Mouse (Mus musculus) heart, postnatal 36 days (tissue): Measurements from ENCODE around the gene Rasgrp3. TPM values are rescaled to one million over a fixed set of nuclear protein-coding genes. Genes with fewer than 3 reads are reported as not detected.
A peak's percentile ranks its signal among the peaks of the same experiment; 100 is the strongest.
"Not testable (repeated sequence)": the region's sequence is repeated elsewhere in the genome, so short reads cannot be mapped to it uniquely, and the experiment has no call there.

Experiments
- DNase-seq, 2 experiments: peaks; one replicate each; pipeline ENCODE4 v3.0.0; 2021 to 2022
- intact Hi-C: fragments of 180-260 bp; cut with DNase I; formaldehyde crosslinking; loops from one replicate; pipeline ENCODE4 v1.15.1; 2025
- total RNA-seq, 2 experiments: library from RNA; stranded (reverse); gene quantifications; 2 replicates each; pipeline ENCODE4 v1.2.3; 2021

Rasgrp3 gene
- 10 to 100 TPM; 23.3 TPM for total RNA-seq

DNA sequence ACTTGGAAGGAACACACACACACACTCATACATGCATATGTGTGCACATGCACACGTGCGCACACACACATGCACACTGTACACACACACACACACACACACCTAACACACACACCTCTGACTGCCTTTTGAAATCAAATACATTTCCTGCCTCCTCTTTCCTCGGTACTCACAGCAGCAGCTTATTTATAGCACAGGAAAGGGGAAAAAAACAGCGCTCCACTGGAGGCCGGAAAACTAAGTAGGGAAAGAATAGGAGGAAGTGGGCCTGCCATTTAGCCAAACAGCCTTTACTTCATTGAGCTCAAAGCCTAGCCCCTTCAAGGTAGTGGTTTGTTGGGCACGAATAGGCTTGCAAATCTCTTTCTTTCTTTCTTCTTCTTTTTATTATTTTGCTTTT lies at the start of gene Rasgrp3:
Rasgrp3 (plus strand) TSS at position 298 of the 400 bp plus-strand sequence.
- DNase-seq: peak; percentile 28 to 37
- intact Hi-C loops: no loop called here

DNA sequence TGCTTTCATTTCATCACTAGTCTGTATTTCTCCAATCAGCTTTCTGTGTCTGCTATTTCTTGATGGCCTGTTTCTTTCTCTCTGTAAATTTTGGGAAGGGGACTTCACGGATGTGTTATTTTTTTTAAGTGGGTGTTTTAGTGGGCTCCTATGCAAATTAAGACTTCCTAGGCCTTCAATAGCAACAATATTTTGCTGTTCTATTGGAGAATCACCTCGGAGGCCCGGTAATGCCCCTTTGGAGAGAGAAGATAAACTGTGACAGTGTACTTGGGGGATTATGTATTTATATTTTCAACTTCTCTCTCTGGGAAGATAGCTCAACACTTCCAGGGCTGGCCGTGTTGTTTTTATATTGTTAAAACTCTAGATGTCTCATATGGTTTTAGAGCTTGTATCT lies 47.3 kb upstream of the Rasgrp3 start:
- no peak for DNase-seq
- intact Hi-C loops: loop anchor here (10.0 kb wide), 2 partner anchors 384 to 574 kb away; partner anchors contain the start of gene Ltbp1

- no peak for DNase-seq
- intact Hi-C loops: no loop called here
These were observed 45.6 kb upstream of the Rasgrp3 start for GRCm38 (mm10) chr17:75390142-75390541.

DNA sequence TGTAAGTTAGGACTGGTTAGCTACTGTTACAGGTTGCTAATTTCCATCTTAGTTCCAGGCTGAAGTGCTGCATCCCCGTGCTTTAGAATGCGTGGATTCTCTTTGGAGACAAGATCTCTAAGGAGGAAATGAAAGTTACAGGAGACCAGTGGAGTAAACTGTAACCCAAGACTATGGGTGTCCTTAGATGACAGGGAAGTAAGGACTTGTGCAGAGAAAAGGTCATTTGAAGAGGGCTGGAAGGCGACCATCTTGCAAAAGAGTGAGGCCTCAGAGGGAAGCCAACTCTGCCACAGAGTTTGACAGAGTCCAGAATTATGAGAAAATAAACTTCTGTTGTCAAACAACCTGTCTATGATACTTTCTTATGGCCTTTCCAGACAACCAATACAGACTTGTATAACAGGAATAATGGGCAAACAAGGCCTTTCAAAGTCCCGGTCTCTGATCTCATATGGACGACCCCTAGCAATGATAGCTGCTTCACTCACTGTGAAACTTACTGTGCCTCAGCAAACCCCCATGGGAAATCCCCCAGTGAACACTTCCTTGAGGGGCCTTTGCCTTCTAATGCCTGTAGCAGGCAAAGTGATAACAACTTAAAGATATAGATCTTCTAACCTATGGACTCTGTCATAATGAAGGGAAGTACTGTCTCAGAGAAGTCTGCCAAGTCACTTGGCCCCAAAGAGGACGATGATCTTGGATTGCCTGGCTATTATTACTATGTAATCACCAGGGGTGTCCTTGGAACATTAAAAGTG lies 44.1 kb upstream of the Rasgrp3 start:
- no peak for DNase-seq
- intact Hi-C loops: no loop called here

DNA sequence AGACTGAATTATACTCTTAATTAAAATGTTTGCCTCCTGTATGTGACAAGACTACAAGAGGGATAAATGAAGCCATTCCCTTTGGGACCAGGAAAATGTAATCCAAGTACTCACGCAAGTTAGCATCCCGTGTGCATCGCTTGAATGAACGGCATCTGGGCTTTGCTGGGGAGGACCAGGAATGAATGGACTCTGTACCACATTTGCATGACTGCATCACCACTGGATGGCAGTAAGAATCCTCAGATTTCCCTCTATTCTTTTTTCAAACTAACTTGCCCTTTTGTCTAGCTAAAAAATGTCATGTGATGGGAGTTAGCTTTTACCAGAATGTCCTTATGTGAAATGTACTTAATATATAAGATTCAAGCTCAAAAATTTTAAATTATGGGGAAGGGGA lies 29.3 kb upstream of the Rasgrp3 start:
- intact Hi-C loops: loop anchor here (10.0 kb wide), 1 partner anchor 128 kb away; no protein-coding TSS in a partner anchor
- no peak for DNase-seq

DNA sequence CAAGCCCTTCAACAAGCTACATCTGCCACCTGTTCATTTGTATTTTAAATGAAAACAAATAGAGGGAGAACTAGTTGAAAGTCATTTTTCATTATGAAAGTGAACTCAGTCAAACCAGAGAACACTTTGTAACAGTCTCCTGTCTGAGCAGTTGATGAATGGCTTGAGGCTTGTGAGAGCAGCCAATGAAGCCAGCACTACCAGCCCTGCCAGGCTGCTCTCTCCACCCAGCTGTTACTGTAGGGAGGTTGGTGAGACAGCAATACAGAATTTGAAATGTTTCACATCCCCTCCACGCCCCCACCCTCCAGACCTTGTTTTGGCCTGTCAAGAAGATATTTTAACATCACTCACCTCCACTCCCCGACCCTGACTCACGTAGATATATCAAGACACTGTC lies 18.8 kb upstream of the Rasgrp3 start:
- intact Hi-C loops: no loop called here

DNA sequence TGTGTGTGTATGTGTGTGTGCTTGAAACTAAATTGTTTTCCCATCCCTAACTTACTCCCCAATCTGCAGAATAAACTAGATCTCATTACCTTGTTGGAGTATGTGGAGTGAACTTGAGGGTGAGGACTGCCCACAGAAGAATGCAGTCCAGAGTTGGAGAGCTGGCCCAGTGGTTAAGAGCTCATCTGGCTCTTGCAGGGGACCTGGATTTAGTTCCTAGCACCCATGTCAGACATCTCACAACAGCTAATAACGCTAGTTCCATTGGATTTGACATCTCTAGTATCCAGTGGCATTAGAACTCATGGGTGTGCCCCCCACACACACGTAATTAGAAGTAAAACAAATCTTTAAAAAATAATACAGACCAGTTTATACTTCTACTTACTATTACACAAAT lies 1.5 kb upstream of the Rasgrp3 start:
- intact Hi-C loops: no loop called here
- DNase-seq: no peak

More for the DNA sequence above, 18.8 kb upstream of the Rasgrp3 start:
- DNase-seq: no peak

DNA sequence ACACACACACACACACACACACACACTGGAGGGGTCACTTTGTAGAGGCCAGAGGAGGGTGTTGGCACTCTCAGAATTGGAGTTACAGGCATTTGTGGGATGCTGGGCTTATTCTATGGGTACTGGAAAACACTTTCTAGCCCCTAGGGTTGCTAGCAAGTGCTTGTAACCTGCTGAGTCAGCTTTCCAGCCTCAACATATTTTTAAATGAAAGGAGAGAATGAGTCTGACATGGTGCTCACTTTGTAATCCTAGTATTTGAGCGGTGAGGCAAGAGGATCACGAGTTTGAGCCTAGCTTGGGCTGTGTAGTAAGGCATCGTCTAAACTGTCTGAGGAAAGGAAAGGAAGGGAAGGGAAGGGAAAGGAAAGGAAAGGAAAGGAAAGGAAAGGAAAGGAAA lies 825 bp upstream of the Rasgrp3 start:
- DNase-seq: no peak
- intact Hi-C loops: no loop called here

DNA sequence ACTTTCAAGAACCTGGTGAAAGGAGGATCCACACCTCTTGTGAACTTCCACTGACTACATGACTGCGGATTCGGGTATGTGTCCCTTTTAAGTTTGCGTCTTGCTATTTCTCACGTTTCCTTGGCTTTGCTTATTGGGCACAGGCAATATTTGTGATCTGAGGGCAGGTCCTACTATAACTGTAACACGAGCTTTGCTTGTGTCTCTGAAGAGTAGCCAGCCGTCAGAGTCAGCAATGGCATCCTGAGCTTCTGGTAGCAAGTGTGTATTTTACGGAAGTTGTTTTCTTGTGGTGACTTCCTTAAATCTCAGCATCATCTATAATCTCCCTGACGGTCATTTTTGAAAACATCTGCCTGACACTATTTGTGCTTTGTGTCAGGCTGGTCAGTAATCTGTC lies 399 bp downstream of the Rasgrp3 start:
- peak in 1 of 2 experiments; percentile 18 for DNase-seq
- intact Hi-C loops: no loop called here

DNA sequence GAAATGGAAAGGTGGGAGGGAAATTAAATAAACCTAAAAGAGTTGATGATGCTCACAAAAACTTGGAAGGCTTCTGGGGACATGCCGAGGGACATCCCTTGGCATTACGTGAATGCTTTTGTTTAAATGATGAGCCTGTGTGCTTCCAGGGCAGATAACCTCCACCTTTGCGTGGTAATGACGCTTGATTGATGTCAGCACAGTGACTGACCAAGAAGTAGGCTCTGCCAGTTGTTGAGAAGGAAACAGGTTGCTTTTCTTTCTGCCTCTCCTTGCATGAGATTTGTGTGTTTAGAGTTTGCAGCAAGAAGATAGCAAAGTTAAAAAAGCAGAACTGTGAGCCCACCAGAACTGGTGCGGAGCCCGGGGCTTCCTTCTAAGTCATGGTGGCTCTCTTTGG lies 1.1 kb downstream of the Rasgrp3 start:
- intact Hi-C loops: no loop called here
- no peak for DNase-seq

- intact Hi-C loops: no loop called here
- DNase-seq: peak in 1 of 2 experiments; percentile 14
These were observed 1.6 kb downstream of the Rasgrp3 start for GRCm38 (mm10) chr17:75437239-75437750.

GRCm38 (mm10) chr17:75438162-75438561 lies 2.5 kb downstream of the Rasgrp3 start:
- intact Hi-C loops: no loop called here
- DNase-seq: no peak

GRCm38 (mm10) chr17:75439062-75439461 lies 3.4 kb downstream of the Rasgrp3 start:
- no peak for DNase-seq
- intact Hi-C loops: no loop called here

DNA sequence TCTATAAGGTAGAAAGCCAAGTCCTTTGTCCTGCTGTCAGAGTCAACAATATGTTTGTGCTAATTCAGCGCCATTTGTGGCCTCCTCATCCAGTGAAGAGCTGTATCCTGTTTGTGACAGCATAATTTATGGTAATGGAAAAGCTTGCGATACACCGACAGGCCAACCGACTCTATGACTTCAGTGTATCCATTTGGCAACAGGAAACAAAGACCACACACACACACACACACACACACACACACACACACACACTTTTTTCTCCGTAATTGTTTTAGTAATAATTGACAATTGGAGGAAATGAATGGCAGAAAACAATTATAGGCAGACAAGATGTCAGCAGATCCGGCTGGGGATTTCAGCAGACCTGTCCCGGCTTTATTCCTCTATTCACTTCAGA lies 4.9 kb downstream of the Rasgrp3 start:
- no peak for DNase-seq
- intact Hi-C loops: no loop called here

- intact Hi-C loops: no loop called here
- DNase-seq: no peak
These were observed 5.6 kb downstream of the Rasgrp3 start for GRCm38 (mm10) chr17:75441260-75441830.

DNA sequence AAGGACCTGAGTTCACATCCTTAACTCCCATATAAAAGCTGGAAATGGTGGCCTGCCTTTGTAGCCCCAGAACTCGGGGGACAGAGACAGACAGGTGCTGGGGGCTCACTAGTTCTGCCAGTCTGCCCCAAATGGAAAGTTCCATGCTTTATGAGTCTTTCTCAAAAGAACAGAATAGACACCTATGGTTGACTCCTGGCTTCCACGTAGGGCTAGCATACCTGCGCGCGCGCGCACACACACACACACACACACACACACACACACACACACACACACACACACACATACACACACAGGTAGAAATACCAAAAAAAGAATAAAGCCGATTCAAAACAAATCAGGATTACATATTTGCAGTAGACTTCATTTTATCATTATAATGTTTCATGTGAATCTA lies 6.7 kb downstream of the Rasgrp3 start:
- intact Hi-C loops: no loop called here
- DNase-seq: no peak

DNA sequence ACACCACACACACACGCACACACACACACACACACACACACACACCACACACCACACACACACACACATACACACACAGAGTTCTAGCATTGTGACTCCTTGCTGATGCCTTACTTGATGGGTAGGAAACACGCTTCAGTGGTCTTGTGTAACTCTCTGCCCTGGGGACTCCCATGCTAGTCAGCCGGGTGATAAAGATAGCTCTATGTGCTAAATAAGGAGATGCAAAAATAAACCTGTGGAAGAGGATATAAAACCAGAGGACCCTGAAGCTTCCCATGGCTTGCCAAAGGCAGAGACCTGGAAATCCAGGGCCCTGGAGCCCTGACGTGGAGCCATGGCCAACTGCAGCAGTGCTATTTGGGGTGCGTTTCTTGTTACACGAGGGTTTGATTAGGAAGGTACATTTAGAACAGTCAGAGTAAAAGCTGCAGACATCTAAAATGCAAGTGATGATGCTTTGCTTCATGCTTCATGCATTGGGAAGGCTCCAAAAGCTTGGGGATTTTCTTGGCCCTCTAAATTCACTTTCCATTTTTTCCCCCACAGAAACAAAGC lies 7.4 kb downstream of the Rasgrp3 start:
- DNase-seq: no peak
- intact Hi-C loops: no loop called here

DNA sequence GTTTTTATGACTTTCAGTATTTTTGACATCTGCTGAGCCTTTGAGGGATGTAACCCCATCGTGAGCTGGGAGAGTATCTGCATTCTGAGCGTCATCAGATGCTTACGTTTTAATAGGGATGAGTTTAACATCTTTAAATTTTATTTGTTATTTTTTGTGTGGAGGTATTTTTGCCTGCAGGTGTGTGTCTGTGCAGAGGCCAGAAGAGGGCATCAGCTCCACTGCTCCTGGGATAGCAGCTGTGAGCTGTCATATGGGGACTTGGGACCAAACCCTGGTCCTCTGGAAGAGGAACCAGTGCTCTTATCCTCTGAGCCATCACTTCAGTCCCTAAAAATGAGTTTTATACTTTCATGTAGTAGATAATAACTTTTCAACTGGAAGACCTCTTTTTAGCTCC lies 12.6 kb downstream of the Rasgrp3 start:
- intact Hi-C loops: no loop called here
- DNase-seq: no peak

DNA sequence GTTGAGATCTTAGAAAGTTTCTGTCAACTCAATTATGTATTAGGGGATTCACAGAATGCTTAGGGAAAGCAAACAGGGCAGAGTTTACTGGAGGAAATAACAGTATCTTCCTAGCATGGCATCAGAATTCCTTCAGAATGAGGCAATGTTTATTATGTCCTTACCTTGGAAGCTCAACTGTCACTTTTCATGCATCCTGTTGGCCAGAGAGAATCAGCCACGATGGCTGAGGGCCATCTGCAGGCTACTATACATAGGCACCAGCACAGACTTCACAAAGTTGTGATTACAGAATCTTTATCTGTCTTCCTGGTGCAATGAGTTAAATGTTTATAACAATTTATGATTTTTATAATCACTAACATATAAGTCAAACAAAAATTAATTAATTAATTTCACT lies 13.3 kb downstream of the Rasgrp3 start:
- DNase-seq: no peak
- intact Hi-C loops: no loop called here

DNA sequence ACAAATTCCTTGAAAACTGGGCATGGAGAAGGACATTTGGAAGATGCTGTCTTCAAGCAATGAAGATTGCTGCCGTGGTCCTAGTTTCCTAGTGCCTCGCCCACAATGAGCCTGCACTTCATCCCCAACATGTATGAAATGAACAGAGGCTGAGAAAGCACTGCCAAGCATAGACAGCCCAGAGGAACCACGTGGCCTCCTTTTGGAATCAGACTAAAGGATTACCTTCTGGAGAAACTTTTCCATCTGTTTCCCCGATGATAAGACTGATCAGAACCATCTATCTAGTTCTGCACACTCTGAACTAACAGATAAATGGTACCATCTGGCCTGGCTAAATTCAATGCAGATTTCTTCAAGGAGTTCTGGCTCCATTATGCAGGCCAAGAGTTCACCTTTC lies 16.6 kb downstream of the Rasgrp3 start:
- intact Hi-C loops: no loop called here

DNA sequence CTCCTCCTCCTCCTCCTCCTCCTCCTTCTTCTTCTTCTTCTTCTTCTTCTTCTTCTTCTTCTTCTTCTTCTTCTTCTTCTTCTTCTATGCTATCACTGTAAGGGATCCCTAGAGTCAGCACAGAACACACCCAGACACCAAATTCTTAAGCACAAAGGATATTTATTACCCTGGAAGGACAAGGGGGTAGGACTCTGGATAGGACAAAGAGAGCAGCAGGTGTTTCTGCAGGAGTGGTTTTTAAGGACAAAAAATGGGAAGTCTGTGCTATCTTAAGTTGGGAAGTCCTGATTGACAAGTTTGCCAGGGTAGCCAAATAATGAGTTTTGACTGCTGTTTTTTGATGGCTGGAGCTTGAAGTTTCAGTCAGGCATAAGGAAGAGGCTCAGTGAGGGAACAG lies 17.9 kb downstream of the Rasgrp3 start:
- intact Hi-C loops: no loop called here
- no peak for DNase-seq

More for the DNA sequence above, 16.6 kb downstream of the Rasgrp3 start:
- DNase-seq: no peak

DNA sequence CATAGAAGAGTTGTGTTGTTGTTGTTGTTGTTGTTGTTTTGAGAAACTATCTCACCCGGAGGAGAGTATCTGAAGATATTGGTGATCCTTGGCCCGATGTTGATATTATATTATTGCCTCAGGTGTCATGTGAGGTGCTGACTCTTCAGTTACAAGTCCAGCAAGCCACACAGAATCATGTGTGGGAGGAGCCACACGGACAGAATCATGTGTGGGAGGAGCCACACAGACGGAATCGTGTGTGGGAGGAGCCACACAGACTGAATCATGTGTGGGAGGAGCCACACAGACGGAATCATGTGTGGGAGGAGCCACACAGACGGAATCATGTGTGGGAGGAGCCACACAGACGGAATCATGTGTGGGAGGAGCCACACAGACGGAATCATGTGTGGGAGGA lies 20.4 kb downstream of the Rasgrp3 start:
- DNase-seq, intact Hi-C loops: not testable (repeated sequence)
